Mouse (Mus musculus): ENCODE data around the gene Prss36. TPM values are rescaled to one million over a fixed set of nuclear protein-coding genes. Genes with fewer than 3 reads are reported as not detected.

Prss36 gene
- polyA plus RNA-seq (2012; rRNA removed): 1.6 and 2.2 TPM in 2 replicates

GRCm38 (mm10) chr7:127946470-127947023 lies at the start of gene Prss36:
TSS of gene Prss36 (minus strand) at chr7:127946725.

GRCm38 (mm10) chr7:127993341-127993977 lies 46.9 kb upstream of the Prss36 start, which contains the start of gene Pycard:
TSS of gene Pycard (minus strand) at chr7:127993867.

GRCm38 (mm10) chr7:127967004-127967921 lies 20.7 kb upstream of the Prss36 start, which contains the start of gene Fus:
TSS of gene Fus (plus strand) at chr7:127967457.

GRCm38 (mm10) chr7:127929923-127930322 lies 16.6 kb downstream of the Prss36 start, which contains the start of gene Prss8:
TSS of gene Prss8 (minus strand) at chr7:127930104.

GRCm38 (mm10) chr7:127912190-127912871 lies 34.2 kb downstream of the Prss36 start, which contains the start of gene Kat8:
TSS of gene Kat8 (plus strand) at chr7:127912516.

GRCm38 (mm10) chr7:127903971-127904796 lies 42.3 kb downstream of the Prss36 start, which contains the start of gene Bckdk:
TSS of gene Bckdk (plus strand) at chr7:127904082.

GRCm38 (mm10) chr7:127895442-127895841 lies 51.1 kb downstream of the Prss36 start, which contains the start of the genes Gm21974 and Vkorc1:
TSS of gene Gm21974 (minus strand) at chr7:127895454.
TSS of gene Vkorc1 (minus strand) at chr7:127895617.

GRCm38 (mm10) chr7:127890798-127891197 lies 55.7 kb downstream of the Prss36 start, which contains the start of gene Prss53:
TSS of gene Prss53 (minus strand) at chr7:127890970.

Other genes with a start within 250 kb of the Prss36 start
- gene Bcl7c, start 237.8 kb downstream of the Prss36 start, polyA plus RNA-seq (2012; rRNA removed): 12.5 and 12.9 TPM in 2 replicates
- gene Ctf1, start 234.0 kb downstream of the Prss36 start, polyA plus RNA-seq (2012; rRNA removed): 2.0 and 2.3 TPM in 2 replicates
- not detected in 2 replicates for gene Ctf2, start 214.6 kb downstream of the Prss36 start, polyA plus RNA-seq (2012; rRNA removed)
- 10.2 and 11.0 TPM in 2 replicates for gene Fbxl19, start 202.2 kb downstream of the Prss36 start, polyA plus RNA-seq (2012; rRNA removed)
- 4.6 and 6.9 TPM in 2 replicates for gene Orai3, start 176.9 kb downstream of the Prss36 start, polyA plus RNA-seq (2012; rRNA removed)
- 4.3 and 6.2 TPM in 2 replicates for gene Setd1a, start 170.1 kb downstream of the Prss36 start, polyA plus RNA-seq (2012; rRNA removed)
- gene Gm49388, start 161.1 kb downstream of the Prss36 start, polyA plus RNA-seq (2012; rRNA removed): 0.90 and 1.2 TPM in 2 replicates
- 39.0 and 44.6 TPM in 2 replicates for gene Hsd3b7, start 146.1 kb downstream of the Prss36 start, polyA plus RNA-seq (2012; rRNA removed)
- 36.4 and 37.2 TPM in 2 replicates for gene Stx4a, start 122.4 kb downstream of the Prss36 start, polyA plus RNA-seq (2012; rRNA removed)
- gene Stx1b, start 122.2 kb downstream of the Prss36 start, polyA plus RNA-seq (2012; rRNA removed): 1.1 TPM in 2 replicates
- 6.1 and 7.2 TPM in 2 replicates for gene Zfp646, start 70.5 kb downstream of the Prss36 start, polyA plus RNA-seq (2012; rRNA removed)
- 2.2 and 2.9 TPM in 2 replicates for gene Zfp668, start 69.9 kb downstream of the Prss36 start, polyA plus RNA-seq (2012; rRNA removed)
- gene Prss53, start 55.8 kb downstream of the Prss36 start, polyA plus RNA-seq (2012; rRNA removed): 0.37 and 0.40 TPM in 2 replicates
- not detected in 2 replicates for gene Gm21974, start 51.3 kb downstream of the Prss36 start, polyA plus RNA-seq (2012; rRNA removed)
- 65.8 and 72.2 TPM in 2 replicates for gene Vkorc1, start 51.1 kb downstream of the Prss36 start, polyA plus RNA-seq (2012; rRNA removed)
- gene Bckdk, start 42.6 kb downstream of the Prss36 start, polyA plus RNA-seq (2012; rRNA removed): 24.1 and 27.2 TPM in 2 replicates
- gene Kat8, start 34.2 kb downstream of the Prss36 start, polyA plus RNA-seq (2012; rRNA removed): 12.5 and 14.2 TPM in 2 replicates
- gene Prss8, start 16.6 kb downstream of the Prss36 start, polyA plus RNA-seq (2012; rRNA removed): 7.2 and 8.8 TPM in 2 replicates
- gene Fus, start 20.7 kb upstream of the Prss36 start, polyA plus RNA-seq (2012; rRNA removed): 279 and 290 TPM in 2 replicates
- gene Pycard, start 47.1 kb upstream of the Prss36 start, polyA plus RNA-seq (2012; rRNA removed): 16.5 and 20.1 TPM in 2 replicates
- 0.05 and 0.67 TPM in 2 replicates for gene Trim72, start 57.2 kb upstream of the Prss36 start, polyA plus RNA-seq (2012; rRNA removed)
- 2.0 and 2.8 TPM in 2 replicates for gene Itgam, start 115.9 kb upstream of the Prss36 start, polyA plus RNA-seq (2012; rRNA removed)
- gene Gm49368, start 116.0 kb upstream of the Prss36 start, polyA plus RNA-seq (2012; rRNA removed): 0.01 TPM in 1 of 2 replicates, not detected in the other
- 0.12 TPM in 2 replicates for gene Itgax, start 182.8 kb upstream of the Prss36 start, polyA plus RNA-seq (2012; rRNA removed)
- gene Itgad, start 207.7 kb upstream of the Prss36 start, polyA plus RNA-seq (2012; rRNA removed): 0.01 and 0.06 TPM in 2 replicates

All from liver, embryonic 14 days (tissue).